Mouse (Mus musculus) thymus, postnatal 25 days (tissue): ENCODE results near the gene Thrap3.

Experiments used
- DNase-seq: peaks from one replicate; pipeline ENCODE4 v3.0.0; 2022

The Thrap3 gene

GRCm38 (mm10) chr4:126137773-126138172 is 64.8 kb downstream of the Thrap3 start:
- no peak for DNase-seq

- DNase-seq = no peak
Measured at GRCm38 (mm10) chr4:126134639-126135038, 67.9 kb downstream of the Thrap3 start.

- no peak for DNase-seq
Measured at GRCm38 (mm10) chr4:126134236-126134635, 68.3 kb downstream of the Thrap3 start.

GRCm38 (mm10) chr4:126132636-126133264 is 69.8 kb downstream of the Thrap3 start:
- DNase-seq = no peak

GRCm38 (mm10) chr4:126131290-126132121 is 71.1 kb downstream of the Thrap3 start:
- no peak for DNase-seq

GRCm38 (mm10) chr4:126130502-126130901 is 72.1 kb downstream of the Thrap3 start:
- no peak for DNase-seq

- no peak for DNase-seq
Measured at GRCm38 (mm10) chr4:126123309-126124040, 79.1 kb downstream of the Thrap3 start.

- no peak for DNase-seq
Measured at GRCm38 (mm10) chr4:126120506-126120905, 82.1 kb downstream of the Thrap3 start.

GRCm38 (mm10) chr4:126120052-126120451 is 82.5 kb downstream of the Thrap3 start:
- DNase-seq = no peak

- no peak for DNase-seq
Measured at GRCm38 (mm10) chr4:126119051-126119450, 83.5 kb downstream of the Thrap3 start.

- DNase-seq = no peak
Measured at GRCm38 (mm10) chr4:126118651-126119050, 83.9 kb downstream of the Thrap3 start.

GRCm38 (mm10) chr4:126117116-126117515 is 85.4 kb downstream of the Thrap3 start:
- no peak for DNase-seq

- no peak for DNase-seq
Measured at GRCm38 (mm10) chr4:126115871-126116521, 86.6 kb downstream of the Thrap3 start.

- DNase-seq = no peak
Measured at GRCm38 (mm10) chr4:126115411-126115810, 87.1 kb downstream of the Thrap3 start.
